Mouse (Mus musculus): Measurements from ENCODE around the gene Cdc6. TPM values are rescaled to one million over a fixed set of nuclear protein-coding genes. Genes with fewer than 3 reads are reported as not detected.
A peak's percentile ranks its signal among the peaks of the same experiment; 100 is the strongest.

Cdc6 gene
- total and polyA plus RNA-seq, 2 experiments from 2014 or later, result 1.3 to 2.3 TPM

DNA sequence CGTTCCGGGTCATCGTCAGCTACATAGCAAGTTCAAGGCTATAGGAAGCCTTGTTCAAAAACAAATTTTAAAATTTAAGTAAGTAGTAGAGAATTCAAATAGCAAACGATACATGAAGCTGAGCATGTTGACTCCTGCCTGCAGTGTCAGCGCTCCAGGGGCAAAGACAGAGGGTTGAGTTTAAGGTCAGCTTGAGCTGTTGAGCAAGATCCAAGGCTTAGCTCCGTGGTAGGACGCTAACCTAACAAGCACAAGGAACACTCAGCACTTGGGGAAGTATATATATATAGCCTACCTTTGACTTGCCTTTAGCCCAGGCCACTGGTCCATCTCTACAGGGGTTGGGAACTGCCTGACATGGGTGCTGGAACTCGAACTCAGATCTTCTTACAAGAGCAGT lies 37.7 kb upstream of the Cdc6 start:
- no peak for TF ChIP-seq CTCF (IDR thresholded peaks at IDR 0.05; ENCODE audit: low read depth)

DNA sequence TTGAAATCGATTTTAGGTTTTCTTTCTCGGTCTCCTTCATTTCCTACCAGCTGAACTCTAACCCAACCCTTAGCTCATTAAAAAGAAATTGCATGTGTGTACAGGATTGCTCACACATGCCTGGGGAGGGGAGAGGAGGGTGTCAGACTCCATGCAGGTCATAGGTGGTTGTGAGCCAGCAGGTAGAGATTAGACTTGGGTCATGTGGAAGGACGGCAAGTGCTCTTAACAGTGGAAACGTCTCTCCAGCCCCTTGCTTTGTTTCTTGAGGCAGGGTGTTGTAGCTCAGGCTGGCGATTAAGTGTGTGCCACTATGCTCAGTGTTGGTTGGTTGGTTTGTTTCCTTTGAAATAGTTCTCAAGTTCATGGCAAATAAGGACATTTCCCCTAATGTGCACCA lies 36.8 kb upstream of the Cdc6 start:
- 79% methylated on average over 5 of the region's 5 CpGs for WGBS
- no peak overlapping the region for H3K4me3 ChIP-seq (ENCODE audit: low read depth, low read length)
- DNase-seq, result no peak
- H3K36me3 ChIP-seq (ENCODE audit: insufficient read depth), result peaks cover 24% of the 10 kb centered on the region
- H3K9me3 ChIP-seq (ENCODE audit: low read length), result no peaks in the 10 kb centered on the region
- no peaks in the 10 kb centered on the region for H3K27me3 ChIP-seq (ENCODE audit: insufficient read depth, low read length)
- H3K4me2 ChIP-seq (ENCODE audit: low read depth), result no peak overlapping the region
- ATAC-seq, result no peak
- H3K9ac ChIP-seq, result no peak overlapping the region
- no peak overlapping the region for H3K27ac ChIP-seq (ENCODE audit: low read depth, low read length)
- no peak for TF ChIP-seq CTCF (IDR thresholded peaks at IDR 0.05; ENCODE audit: low read depth)
- no peaks in the 10 kb centered on the region for H3K4me1 ChIP-seq (ENCODE audit: insufficient read depth)

More for the DNA sequence above, 37.7 kb upstream of the Cdc6 start:
- H3K4me2 ChIP-seq (ENCODE audit: low read depth), result no peak overlapping the region
- DNase-seq (no peak), ATAC-seq (no peak)
- H3K9me3 ChIP-seq (ENCODE audit: low read length), result no peaks in the 10 kb centered on the region
- H3K9ac ChIP-seq, result no peak overlapping the region
- H3K36me3 ChIP-seq (ENCODE audit: insufficient read depth), result peaks cover 24% of the 10 kb centered on the region
- no peaks in the 10 kb centered on the region for H3K27me3 ChIP-seq (ENCODE audit: insufficient read depth, low read length)
- 93% methylated on average over 8 of the region's 8 CpGs for WGBS
- no peak overlapping the region for H3K27ac ChIP-seq (ENCODE audit: low read depth, low read length)
- H3K4me1 ChIP-seq (ENCODE audit: insufficient read depth), result no peaks in the 10 kb centered on the region
- H3K4me3 ChIP-seq (ENCODE audit: low read depth, low read length), result no peak overlapping the region

DNA sequence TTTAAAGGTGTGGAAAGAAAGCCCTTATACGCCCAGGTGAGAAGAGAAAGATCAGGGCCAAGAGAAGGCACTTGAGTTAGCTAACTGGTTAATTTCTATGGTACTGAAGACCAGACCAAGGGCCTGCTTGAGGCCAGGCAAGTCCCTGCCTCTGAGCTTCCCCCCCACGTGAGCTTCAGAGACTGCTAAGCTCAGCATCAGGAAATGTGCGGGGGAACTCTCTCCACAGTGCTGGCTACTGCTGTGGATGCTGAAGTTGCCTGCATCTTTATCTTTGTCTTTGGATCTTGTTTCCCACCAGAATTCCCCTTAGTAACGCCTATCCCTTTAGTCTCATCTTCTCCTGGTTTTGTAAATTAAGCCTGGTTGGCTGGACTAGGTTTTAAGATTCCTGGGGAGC lies 36.2 kb upstream of the Cdc6 start:
- 0 out of 2 replicates have a peak overlapping the region, but pooled peaks have one; percentile 10 for H3K9ac ChIP-seq
- H3K27ac ChIP-seq (ENCODE audit: low read depth, low read length), result 0 out of 2 replicates have a peak overlapping the region, but pooled peaks have one; percentile 74
- H3K4me1 ChIP-seq (ENCODE audit: insufficient read depth), result no peaks in the 10 kb centered on the region
- DNase-seq (no peak), ATAC-seq (no peak)
- 69% methylated on average over 4 of the region's 4 CpGs for WGBS
- H3K4me2 ChIP-seq (ENCODE audit: low read depth), result no peak overlapping the region
- H3K9me3 ChIP-seq (ENCODE audit: low read length), result no peaks in the 10 kb centered on the region
- H3K27me3 ChIP-seq (ENCODE audit: insufficient read depth, low read length), result no peaks in the 10 kb centered on the region
- peaks cover 24% of the 10 kb centered on the region for H3K36me3 ChIP-seq (ENCODE audit: insufficient read depth)
- no peak for TF ChIP-seq CTCF (IDR thresholded peaks at IDR 0.05; ENCODE audit: low read depth)
- no peak overlapping the region for H3K4me3 ChIP-seq (ENCODE audit: low read depth, low read length)

DNA sequence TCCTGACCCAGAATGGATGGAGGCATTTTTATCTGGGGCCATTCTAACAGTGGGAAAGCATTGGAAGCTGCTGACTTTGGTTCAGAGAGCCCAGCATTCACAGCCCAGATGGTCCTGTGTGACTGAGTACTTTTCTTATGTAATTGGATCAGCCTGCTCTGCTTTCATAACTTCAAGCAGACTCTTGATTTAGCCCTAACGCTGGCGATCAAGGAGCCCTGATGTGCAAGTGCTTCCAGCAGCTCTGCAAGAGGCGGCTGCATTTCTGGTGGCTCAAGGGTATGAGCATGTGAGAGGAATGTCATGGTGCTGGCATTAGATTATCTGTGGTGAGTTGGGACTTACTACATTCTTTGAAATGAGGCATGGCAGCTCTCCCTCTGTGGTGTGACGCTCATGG lies 35.6 kb upstream of the Cdc6 start:
- Histone ChIP-seq H3K4me2 (ENCODE audit: low read depth) (no peak overlapping the region), H3K36me3 (ENCODE audit: insufficient read depth) (peaks cover 23% of the 10 kb centered on the region), H3K9me3 (ENCODE audit: low read length) (no peaks in the 10 kb centered on the region), H3K27ac (ENCODE audit: low read depth, low read length) (peak overlapping the region; percentile 74), H3K27me3 (ENCODE audit: insufficient read depth, low read length) (no peaks in the 10 kb centered on the region), H3K9ac (no peak overlapping the region), H3K4me3 (ENCODE audit: low read depth, low read length) (no peak overlapping the region), H3K4me1 (ENCODE audit: insufficient read depth) (no peaks in the 10 kb centered on the region)
- DNase-seq (peak; percentile 44), ATAC-seq (peak; percentile 43; the same call in 1 of the 2 replicates)
- WGBS, result 50% methylated on average over 4 of the region's 4 CpGs
- TF ChIP-seq CTCF (IDR thresholded peaks at IDR 0.05; ENCODE audit: low read depth), result no peak

DNA sequence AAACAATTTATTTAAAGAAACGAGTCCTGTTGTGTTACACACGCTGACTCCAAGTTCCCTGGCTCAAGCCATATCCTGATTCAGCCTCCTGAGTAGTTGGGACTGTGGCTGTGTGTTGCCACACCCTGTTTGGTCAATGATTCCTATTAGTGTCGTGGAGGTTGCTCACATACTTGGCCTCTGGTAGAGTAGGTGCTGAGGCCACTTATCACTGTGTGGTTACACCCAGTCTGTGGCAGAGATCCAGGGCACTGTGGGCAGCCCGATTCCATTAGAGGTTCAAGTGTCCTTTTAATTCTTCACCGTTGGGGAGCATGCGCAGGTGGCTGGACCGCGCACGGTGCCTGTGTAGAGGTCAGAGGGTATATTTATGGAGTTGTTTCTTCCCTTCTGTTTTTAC lies 33.7 kb upstream of the Cdc6 start:
- H3K4me1 ChIP-seq (ENCODE audit: insufficient read depth), result no peaks in the 10 kb centered on the region
- DNase-seq (no peak), ATAC-seq (no peak)
- peaks cover 13% of the 10 kb centered on the region for H3K36me3 ChIP-seq (ENCODE audit: insufficient read depth)
- TF ChIP-seq CTCF (IDR thresholded peaks at IDR 0.05; ENCODE audit: low read depth), result no peak
- WGBS, result 94% methylated on average over 9 of the region's 9 CpGs
- H3K4me3 ChIP-seq (ENCODE audit: low read depth, low read length), result no peak overlapping the region
- H3K9ac ChIP-seq, result no peak overlapping the region
- no peak overlapping the region for H3K27ac ChIP-seq (ENCODE audit: low read depth, low read length)
- H3K4me2 ChIP-seq (ENCODE audit: low read depth), result no peak overlapping the region
- H3K27me3 ChIP-seq (ENCODE audit: insufficient read depth, low read length), result no peaks in the 10 kb centered on the region
- H3K9me3 ChIP-seq (ENCODE audit: low read length), result no peaks in the 10 kb centered on the region

DNA sequence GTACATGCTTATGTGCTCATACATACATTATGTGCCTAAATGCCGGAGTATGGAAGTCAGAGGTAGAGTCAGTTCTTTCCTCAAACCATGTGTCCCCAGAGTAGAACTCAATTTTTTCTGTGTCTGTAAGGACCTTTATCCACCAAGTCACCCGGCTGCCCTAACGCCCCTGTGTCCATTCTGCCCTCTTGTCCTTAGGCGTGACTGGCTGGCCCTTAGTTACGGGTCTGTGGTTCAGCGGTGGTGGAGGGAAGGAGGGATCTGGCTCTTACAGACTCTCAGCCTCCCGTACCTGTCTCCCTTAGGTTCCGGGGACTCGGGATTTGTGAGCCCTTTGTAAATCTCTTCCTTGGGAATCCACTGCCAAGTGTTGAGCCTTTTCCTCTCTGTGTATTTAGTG lies 30.6 kb upstream of the Cdc6 start:
- H3K4me3 ChIP-seq (ENCODE audit: low read depth, low read length), result no peak overlapping the region
- H3K9ac ChIP-seq, result no peak overlapping the region
- H3K4me1 ChIP-seq (ENCODE audit: insufficient read depth), result no peaks in the 10 kb centered on the region
- ATAC-seq, result no peak
- peaks cover 8% of the 10 kb centered on the region for H3K36me3 ChIP-seq (ENCODE audit: insufficient read depth)
- no peak for TF ChIP-seq CTCF (IDR thresholded peaks at IDR 0.05; ENCODE audit: low read depth)
- WGBS, result 78% methylated on average over 9 of the region's 9 CpGs
- H3K27ac ChIP-seq (ENCODE audit: low read depth, low read length), result no peak overlapping the region
- H3K9me3 ChIP-seq (ENCODE audit: low read length), result no peaks in the 10 kb centered on the region
- no peaks in the 10 kb centered on the region for H3K27me3 ChIP-seq (ENCODE audit: insufficient read depth, low read length)
- no peak overlapping the region for H3K4me2 ChIP-seq (ENCODE audit: low read depth)
- DNase-seq, result no peak

DNA sequence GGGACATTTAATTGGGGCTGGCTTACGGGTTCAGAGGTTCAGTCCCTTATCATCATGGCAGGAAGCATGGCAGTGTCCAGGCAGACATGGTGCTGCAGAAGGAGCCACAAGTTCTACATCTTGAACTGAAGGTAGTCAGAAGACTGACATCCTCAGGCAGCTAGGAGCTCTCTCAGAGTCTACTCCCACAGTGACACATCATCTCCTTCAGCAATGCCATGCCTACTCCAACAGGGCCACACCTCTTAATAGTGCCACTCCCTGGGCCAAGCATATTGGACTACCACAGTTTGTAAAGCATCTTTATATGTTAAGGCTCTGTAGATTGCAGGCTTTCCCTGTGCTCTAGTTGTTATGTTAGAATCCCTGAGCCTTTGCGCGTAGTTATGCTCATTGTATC lies 19.9 kb upstream of the Cdc6 start:
- Histone ChIP-seq H3K27me3 (ENCODE audit: insufficient read depth, low read length) (no peaks in the 10 kb centered on the region), H3K9ac (no peak overlapping the region), H3K4me2 (ENCODE audit: low read depth) (no peak overlapping the region), H3K4me3 (ENCODE audit: low read depth, low read length) (no peak overlapping the region), H3K4me1 (ENCODE audit: insufficient read depth) (no peaks in the 10 kb centered on the region), H3K27ac (ENCODE audit: low read depth, low read length) (no peak overlapping the region), H3K9me3 (ENCODE audit: low read length) (no peaks in the 10 kb centered on the region), H3K36me3 (ENCODE audit: insufficient read depth) (peaks cover 63% of the 10 kb centered on the region)
- DNase-seq (no peak), ATAC-seq (no peak)
- TF ChIP-seq CTCF (IDR thresholded peaks at IDR 0.05; ENCODE audit: low read depth), result no peak
- 96% methylated on average over 3 of the region's 3 CpGs for WGBS

DNA sequence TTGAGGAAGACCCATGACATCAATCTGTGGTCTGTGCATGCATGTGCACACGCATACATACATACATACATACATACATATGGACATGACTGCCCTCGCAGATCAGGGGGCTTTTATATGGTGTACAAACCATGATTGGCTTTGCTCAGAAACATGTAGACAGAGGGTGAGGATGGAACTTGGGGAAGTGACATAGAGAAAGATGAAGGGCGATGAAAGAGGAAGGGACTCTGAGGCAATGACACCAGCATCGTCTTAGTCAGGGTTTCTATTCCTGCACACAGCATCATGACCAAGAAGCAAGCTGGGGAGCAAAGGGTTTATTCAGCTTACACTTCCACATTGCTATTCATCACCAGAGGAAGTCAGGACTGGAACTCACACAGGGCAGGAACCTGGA lies 18.5 kb upstream of the Cdc6 start:
- H3K4me3 ChIP-seq (ENCODE audit: low read depth, low read length), result no peak overlapping the region
- H3K4me2 ChIP-seq (ENCODE audit: low read depth), result no peak overlapping the region
- H3K36me3 ChIP-seq (ENCODE audit: insufficient read depth), result peaks cover 73% of the 10 kb centered on the region
- H3K27ac ChIP-seq (ENCODE audit: low read depth, low read length), result no peak overlapping the region
- TF ChIP-seq CTCF (IDR thresholded peaks at IDR 0.05; ENCODE audit: low read depth), result no peak
- H3K9me3 ChIP-seq (ENCODE audit: low read length), result no peaks in the 10 kb centered on the region
- WGBS, result 97% methylated on average over 4 of the region's 4 CpGs
- H3K9ac ChIP-seq, result no peak overlapping the region
- no peak for ATAC-seq
- no peaks in the 10 kb centered on the region for H3K27me3 ChIP-seq (ENCODE audit: insufficient read depth, low read length)
- DNase-seq, result no peak
- no peaks in the 10 kb centered on the region for H3K4me1 ChIP-seq (ENCODE audit: insufficient read depth)
